Mouse (Mus musculus): ENCODE results near the gene Naga.

Naga gene

GRCm38 (mm10) chr15:82337875-82338274 lies 850 bp downstream of the Naga start:
- no peaks in the 10 kb centered on the region for H3K9me3 ChIP-seq (ENCODE audit: low read length)
- H3K27me3 ChIP-seq (ENCODE audit: insufficient read depth, low read length): peaks cover 30% of the 10 kb centered on the region
- H3K4me1 ChIP-seq (replicated peaks; ENCODE audit: low read depth, low read length): peaks cover 66% of the 10 kb centered on the region
- peak overlapping the region; percentile 82 for H3K4me3 ChIP-seq (replicated peaks; ENCODE audit: low read length)
- H3K36me3 ChIP-seq (ENCODE audit: insufficient read depth, low read length): peaks cover 34% of the 10 kb centered on the region
- TF ChIP-seq NANOG (IDR thresholded peaks at IDR 0.05; ENCODE audit: borderline replicate concordance, low read length) (no peak), CTCF (conservative IDR thresholded peaks at IDR 0.05; ENCODE audit: low read length) (no peak), POU5F1 (IDR thresholded peaks at IDR 0.05; ENCODE audit: borderline replicate concordance, low read length) (no peak)

- Histone ChIP-seq H3K4me3 (replicated peaks; ENCODE audit: low read length) (peak overlapping the region; percentile 32; the same call in 1 of the 2 replicates), H3K36me3 (ENCODE audit: insufficient read depth, low read length) (peaks cover 44% of the 10 kb centered on the region), H3K4me1 (replicated peaks; ENCODE audit: low read depth, low read length) (peaks cover 59% of the 10 kb centered on the region), H3K27me3 (ENCODE audit: insufficient read depth, low read length) (peaks cover 24% of the 10 kb centered on the region), H3K9me3 (ENCODE audit: low read length) (no peaks in the 10 kb centered on the region)
- no peak for TF ChIP-seq NANOG (IDR thresholded peaks at IDR 0.05; ENCODE audit: borderline replicate concordance, low read length)
- TF ChIP-seq CTCF (conservative IDR thresholded peaks at IDR 0.05; ENCODE audit: low read length): no peak
- no peak for TF ChIP-seq POU5F1 (IDR thresholded peaks at IDR 0.05; ENCODE audit: borderline replicate concordance, low read length)
Measured at GRCm38 (mm10) chr15:82336629-82337028, 2.1 kb downstream of the Naga start.

GRCm38 (mm10) chr15:82335194-82335593 lies 3.5 kb downstream of the Naga start:
- peaks cover 53% of the 10 kb centered on the region for H3K4me1 ChIP-seq (replicated peaks; ENCODE audit: low read depth, low read length)
- peaks cover 54% of the 10 kb centered on the region for H3K36me3 ChIP-seq (ENCODE audit: insufficient read depth, low read length)
- TF ChIP-seq NANOG (IDR thresholded peaks at IDR 0.05; ENCODE audit: borderline replicate concordance, low read length): no peak
- TF ChIP-seq POU5F1 (IDR thresholded peaks at IDR 0.05; ENCODE audit: borderline replicate concordance, low read length): no peak
- no peak for TF ChIP-seq CTCF (conservative IDR thresholded peaks at IDR 0.05; ENCODE audit: low read length)
- H3K27me3 ChIP-seq (ENCODE audit: insufficient read depth, low read length): peaks cover 9% of the 10 kb centered on the region
- H3K9me3 ChIP-seq (ENCODE audit: low read length): no peaks in the 10 kb centered on the region
- H3K4me3 ChIP-seq (replicated peaks; ENCODE audit: low read length): no peak overlapping the region

GRCm38 (mm10) chr15:82325382-82325781 lies 13.3 kb downstream of the Naga start:
- Histone ChIP-seq H3K4me3 (replicated peaks; ENCODE audit: low read length) (no peak overlapping the region), H3K27me3 (ENCODE audit: insufficient read depth, low read length) (no peaks in the 10 kb centered on the region), H3K36me3 (ENCODE audit: insufficient read depth, low read length) (peaks cover 16% of the 10 kb centered on the region), H3K4me1 (replicated peaks; ENCODE audit: low read depth, low read length) (peaks cover 22% of the 10 kb centered on the region), H3K9me3 (ENCODE audit: low read length) (peaks cover 6% of the 10 kb centered on the region; the same call in 1 of the 2 replicates)
- TF ChIP-seq POU5F1 (IDR thresholded peaks at IDR 0.05; ENCODE audit: borderline replicate concordance, low read length) (no peak), CTCF (conservative IDR thresholded peaks at IDR 0.05; ENCODE audit: low read length) (no peak), NANOG (IDR thresholded peaks at IDR 0.05; ENCODE audit: borderline replicate concordance, low read length) (no peak)

- TF ChIP-seq POU5F1 (IDR thresholded peaks at IDR 0.05; ENCODE audit: borderline replicate concordance, low read length): no peak
- no peak for TF ChIP-seq CTCF (conservative IDR thresholded peaks at IDR 0.05; ENCODE audit: low read length)
- no peak for TF ChIP-seq NANOG (IDR thresholded peaks at IDR 0.05; ENCODE audit: borderline replicate concordance, low read length)
- H3K9me3 ChIP-seq (ENCODE audit: low read length): peaks cover 7% of the 10 kb centered on the region; the same call in 1 of the 2 replicates
Measured at GRCm38 (mm10) chr15:82322195-82322594, 16.5 kb downstream of the Naga start.

GRCm38 (mm10) chr15:82319613-82320012 lies 19.1 kb downstream of the Naga start:
- peaks cover 25% of the 10 kb centered on the region for H3K9me3 ChIP-seq (ENCODE audit: low read length)
- TF ChIP-seq CTCF (conservative IDR thresholded peaks at IDR 0.05; ENCODE audit: low read length) (no peak), NANOG (IDR thresholded peaks at IDR 0.05; ENCODE audit: borderline replicate concordance, low read length) (no peak), POU5F1 (IDR thresholded peaks at IDR 0.05; ENCODE audit: borderline replicate concordance, low read length) (no peak)

More at GRCm38 (mm10) chr15:82322195-82322594, 16.5 kb downstream of the Naga start:
- Histone ChIP-seq H3K36me3 (ENCODE audit: insufficient read depth, low read length) (no peaks in the 10 kb centered on the region), H3K27me3 (ENCODE audit: insufficient read depth, low read length) (no peaks in the 10 kb centered on the region), H3K4me1 (replicated peaks; ENCODE audit: low read depth, low read length) (peaks cover 16% of the 10 kb centered on the region), H3K4me3 (replicated peaks; ENCODE audit: low read length) (no peak overlapping the region)

GRCm38 (mm10) chr15:82317839-82318238 lies 20.9 kb downstream of the Naga start:
- no peaks in the 10 kb centered on the region for H3K27me3 ChIP-seq (ENCODE audit: insufficient read depth, low read length)
- peaks cover 4% of the 10 kb centered on the region for H3K4me1 ChIP-seq (replicated peaks; ENCODE audit: low read depth, low read length)
- H3K36me3 ChIP-seq (ENCODE audit: insufficient read depth, low read length): no peaks in the 10 kb centered on the region
- H3K4me3 ChIP-seq (replicated peaks; ENCODE audit: low read length): no peak overlapping the region
- H3K9me3 ChIP-seq (ENCODE audit: low read length): peaks cover 25% of the 10 kb centered on the region
- TF ChIP-seq NANOG (IDR thresholded peaks at IDR 0.05; ENCODE audit: borderline replicate concordance, low read length) (no peak), POU5F1 (IDR thresholded peaks at IDR 0.05; ENCODE audit: borderline replicate concordance, low read length) (no peak), CTCF (conservative IDR thresholded peaks at IDR 0.05; ENCODE audit: low read length) (no peak)

More at GRCm38 (mm10) chr15:82319613-82320012, 19.1 kb downstream of the Naga start:
- Histone ChIP-seq H3K4me3 (replicated peaks; ENCODE audit: low read length) (no peak overlapping the region), H3K27me3 (ENCODE audit: insufficient read depth, low read length) (no peaks in the 10 kb centered on the region), H3K4me1 (replicated peaks; ENCODE audit: low read depth, low read length) (peaks cover 7% of the 10 kb centered on the region), H3K36me3 (ENCODE audit: insufficient read depth, low read length) (no peaks in the 10 kb centered on the region)

- TF ChIP-seq POU5F1 (IDR thresholded peaks at IDR 0.05; ENCODE audit: borderline replicate concordance, low read length) (no peak), CTCF (conservative IDR thresholded peaks at IDR 0.05; ENCODE audit: low read length) (no peak), NANOG (IDR thresholded peaks at IDR 0.05; ENCODE audit: borderline replicate concordance, low read length) (no peak)
- Histone ChIP-seq H3K4me1 (replicated peaks; ENCODE audit: low read depth, low read length) (peaks cover 4% of the 10 kb centered on the region), H3K36me3 (ENCODE audit: insufficient read depth, low read length) (no peaks in the 10 kb centered on the region), H3K27me3 (ENCODE audit: insufficient read depth, low read length) (no peaks in the 10 kb centered on the region), H3K9me3 (ENCODE audit: low read length) (no peaks in the 10 kb centered on the region), H3K4me3 (replicated peaks; ENCODE audit: low read length) (no peak overlapping the region)
Measured at GRCm38 (mm10) chr15:82308416-82308815, 30.3 kb downstream of the Naga start.

GRCm38 (mm10) chr15:82307107-82307506 lies 31.6 kb downstream of the Naga start:
- Histone ChIP-seq H3K4me1 (replicated peaks; ENCODE audit: low read depth, low read length) (peaks cover 8% of the 10 kb centered on the region), H3K9me3 (ENCODE audit: low read length) (no peaks in the 10 kb centered on the region), H3K27me3 (ENCODE audit: insufficient read depth, low read length) (no peaks in the 10 kb centered on the region), H3K4me3 (replicated peaks; ENCODE audit: low read length) (no peak overlapping the region), H3K36me3 (ENCODE audit: insufficient read depth, low read length) (no peaks in the 10 kb centered on the region)
- TF ChIP-seq NANOG (IDR thresholded peaks at IDR 0.05; ENCODE audit: borderline replicate concordance, low read length) (no peak), CTCF (conservative IDR thresholded peaks at IDR 0.05; ENCODE audit: low read length) (no peak), POU5F1 (IDR thresholded peaks at IDR 0.05; ENCODE audit: borderline replicate concordance, low read length) (no peak)
